Mouse (Mus musculus) kidney, embryonic 16.5 days (tissue): ENCODE results near the gene Rdh16f2. TPM values are rescaled to one million over a fixed set of nuclear protein-coding genes. Genes with fewer than 3 reads are reported as not detected.
"Not testable (repeated sequence)": the region's sequence is repeated elsewhere in the genome, so short reads cannot be mapped to it uniquely, and the experiment has no call there.

Source experiments
- ATAC-seq: fragments of 200-750 bp; cut with Nextera tagmentation; 2 replicates; pipeline ENCODE4 v1.8.0; 2017; ENCODE audit warnings: moderate TSS enrichment; ENCODE audit not compliant: low FRiP score, low TSS enrichment
- H3K27ac ChIP-seq: fragments of 300-500 bp; sonication (generic); 2 replicates; pipeline ENCODE4 v1.5.1; 2014; ENCODE audit warnings: low read length
- H3K27me3 ChIP-seq: fragments of 300-500 bp; sonication (generic); 2 replicates; pipeline ENCODE4 v1.6.1; 2014; ENCODE audit warnings: low read length, control low read depth, mixed read lengths; ENCODE audit not compliant: insufficient read depth
- H3K36me3 ChIP-seq: fragments of 300-500 bp; sonication (generic); 2 replicates; pipeline ENCODE4 v1.6.1; 2014; ENCODE audit warnings: low read length, control low read depth, mixed read lengths; ENCODE audit not compliant: insufficient read depth
- H3K4me1 ChIP-seq: fragments of 300-500 bp; sonication (generic); 2 replicates; pipeline ENCODE4 v1.6.1; 2014; ENCODE audit warnings: low read length, control low read depth, mixed read lengths; ENCODE audit not compliant: insufficient read depth
- H3K4me2 ChIP-seq: fragments of 300-500 bp; sonication (generic); replicated peaks from 2 replicates; pipeline ENCODE4 v1.6.1; 2014; ENCODE audit warnings: low read depth, low read length
- H3K4me3 ChIP-seq: fragments of 300-500 bp; sonication (generic); 2 replicates; pipeline ENCODE4 v1.5.1; 2014; ENCODE audit warnings: mild to moderate bottlenecking, low read length
- H3K9ac ChIP-seq: fragments of 300-500 bp; sonication (generic); replicated peaks from 2 replicates; pipeline ENCODE4 v1.6.1; 2014; ENCODE audit warnings: low read length
- H3K9me3 ChIP-seq: fragments of 300-500 bp; sonication (generic); 2 replicates; pipeline ENCODE4 v1.6.1; 2016; ENCODE audit warnings: low read length, control low read depth
- WGBS: fragments of 180-500 bp; shearing (Covaris S2); extraction: QIAGEN DNeasy Blood & Tissue Kit; methylation state at CpG from one replicate; pipeline ENCODE4 v1.1.7; 2014; 5-methylcytosine and 5-hydroxymethylcytosine counted together
- polyA plus RNA-seq: library from polyadenylated mRNA; unstranded; fragments of >200 nt; fragmentation: Nextera tagmentation; extraction: Ambion mirVana; gene quantifications from 2 replicates; pipeline ENCODE4 v1.2.1, GENCODE M21; 2015

The Rdh16f2 gene
- polyA plus RNA-seq: 1.1 and 1.3 TPM in 2 replicates

DNA sequence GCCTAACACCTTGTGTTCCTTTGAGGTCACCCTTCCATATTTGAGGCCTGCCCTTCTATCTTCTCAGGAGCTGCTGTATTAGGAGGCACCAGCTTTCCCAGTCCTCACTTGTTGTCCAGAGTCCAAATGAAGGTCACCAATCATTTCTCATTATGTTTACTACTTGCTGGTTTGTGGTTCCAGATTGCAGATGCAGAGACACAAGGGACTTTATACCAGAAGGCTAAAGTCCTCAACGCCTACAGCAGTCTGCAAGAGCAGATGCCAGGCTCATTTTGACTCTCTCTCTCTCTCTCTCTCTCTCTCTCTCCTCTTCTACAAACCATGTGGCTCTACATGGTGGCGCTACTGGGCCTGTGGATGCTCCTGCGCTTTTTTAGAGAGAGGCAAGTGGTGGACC lies at the start of gene Rdh16f2:
Gene Rdh16f2 (plus strand): TSS at position 243 of the 400 bp plus-strand sequence.
- Histone ChIP-seq H3K36me3 (no peaks in the 10 kb centered on the region), H3K4me2 (no peak within 1 kb of the TSS), H3K27me3 (no peaks in the 10 kb centered on the region), H3K9me3 (peaks cover 9% of the 10 kb centered on the region), H3K4me1 (no peaks in the 10 kb centered on the region), H3K27ac (no peak within 1 kb of the TSS), H3K9ac (no peak within 1 kb of the TSS), H3K4me3 (no peak within 1 kb of the TSS)
- no peak for ATAC-seq
- WGBS: 91% methylated on average over 3 of the region's 3 CpGs

DNA sequence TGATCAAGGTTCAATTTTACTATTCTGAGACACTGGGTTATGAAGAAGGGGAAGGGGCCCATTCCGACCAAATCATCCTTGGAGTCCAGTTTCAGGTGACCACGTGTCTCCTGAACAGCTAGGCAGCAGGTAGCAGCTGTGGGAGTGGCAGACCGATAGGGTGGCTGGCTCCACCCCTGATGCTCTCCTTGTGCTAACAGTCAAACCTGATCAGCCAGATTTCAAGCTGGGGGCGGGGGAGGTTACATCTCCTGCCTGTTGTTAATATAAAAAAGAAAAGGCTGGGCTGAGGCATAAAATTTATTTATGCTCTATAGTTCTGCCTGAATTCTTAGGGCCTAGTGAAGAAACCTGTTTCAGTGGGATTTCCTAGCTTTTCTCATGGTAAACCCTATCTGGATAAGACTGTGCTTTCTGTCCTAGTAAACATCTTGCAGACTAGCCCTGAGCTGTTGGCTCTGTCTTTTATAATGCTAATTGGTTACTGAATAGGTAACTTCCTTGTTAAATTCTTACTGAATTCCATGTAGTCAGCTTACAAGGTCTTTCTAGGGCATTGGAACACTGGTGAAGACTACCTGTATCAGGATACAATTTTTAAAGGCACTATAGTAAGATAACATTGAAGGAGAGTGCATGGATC lies 48.9 kb upstream of the Rdh16f2 start:
- ATAC-seq, H3K27ac ChIP-seq, H3K9ac ChIP-seq, H3K4me1 ChIP-seq, H3K4me2 ChIP-seq, H3K36me3 ChIP-seq, H3K9me3 ChIP-seq, H3K27me3 ChIP-seq, H3K4me3 ChIP-seq: not testable (repeated sequence)
- WGBS: 70% methylated on average over 4 of the region's 4 CpGs

DNA sequence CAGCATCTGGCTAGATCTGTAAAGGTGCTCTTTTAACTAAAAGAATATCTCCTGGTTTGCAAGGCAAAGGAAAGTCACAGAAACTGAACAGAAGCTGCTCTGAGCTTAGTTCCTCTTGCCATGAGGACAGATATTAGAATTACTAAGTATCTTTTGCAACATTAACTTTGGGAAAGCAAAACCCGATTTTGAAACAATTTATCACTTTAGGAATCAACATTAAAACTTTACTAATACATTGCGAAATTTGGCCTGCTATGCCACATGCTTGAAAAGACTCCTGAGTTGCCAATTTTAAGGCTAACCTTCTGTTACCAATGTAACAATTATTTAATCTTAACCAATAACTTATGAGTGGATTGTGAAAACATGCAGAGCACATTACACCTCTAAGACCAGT lies 44.5 kb upstream of the Rdh16f2 start:
- not testable (repeated sequence) for H3K9me3 ChIP-seq
- 90% methylated on average over 2 of the region's 2 CpGs for WGBS

DNA sequence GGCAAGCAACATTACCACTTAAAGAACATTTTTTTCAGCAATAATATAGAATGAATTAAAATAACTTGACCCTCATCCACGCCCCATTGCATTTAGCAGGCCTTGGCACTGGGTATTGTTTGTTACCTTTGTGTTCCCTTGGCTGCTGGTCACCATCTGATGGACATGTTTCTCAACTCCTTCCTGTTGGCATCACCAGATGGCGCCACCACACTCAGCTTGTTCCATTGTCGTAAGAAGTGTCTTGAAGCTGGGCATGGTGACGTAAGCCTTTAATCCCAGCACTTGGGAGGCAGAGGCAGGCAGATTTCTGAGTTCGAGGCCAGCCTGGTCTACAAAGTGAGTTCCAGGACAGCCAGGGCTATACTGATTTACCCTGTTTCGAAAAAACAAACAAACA lies 40.9 kb upstream of the Rdh16f2 start:
- H3K9ac ChIP-seq: no peak overlapping the region
- WGBS: 80% methylated on average over 6 of the region's 6 CpGs
- H3K4me2 ChIP-seq: no peak overlapping the region
- no peak for ATAC-seq
- H3K36me3 ChIP-seq: no peaks in the 10 kb centered on the region
- H3K9me3 ChIP-seq: peaks cover 4% of the 10 kb centered on the region
- no peak overlapping the region for H3K27ac ChIP-seq
- no peak overlapping the region for H3K4me3 ChIP-seq
- H3K4me1 ChIP-seq: no peaks in the 10 kb centered on the region
- no peaks in the 10 kb centered on the region for H3K27me3 ChIP-seq

More for the DNA sequence above, 44.5 kb upstream of the Rdh16f2 start:
- not testable (repeated sequence) for H3K4me3 ChIP-seq, ATAC-seq, H3K27me3 ChIP-seq, H3K27ac ChIP-seq, H3K9ac ChIP-seq, H3K4me1 ChIP-seq, H3K36me3 ChIP-seq, H3K4me2 ChIP-seq

DNA sequence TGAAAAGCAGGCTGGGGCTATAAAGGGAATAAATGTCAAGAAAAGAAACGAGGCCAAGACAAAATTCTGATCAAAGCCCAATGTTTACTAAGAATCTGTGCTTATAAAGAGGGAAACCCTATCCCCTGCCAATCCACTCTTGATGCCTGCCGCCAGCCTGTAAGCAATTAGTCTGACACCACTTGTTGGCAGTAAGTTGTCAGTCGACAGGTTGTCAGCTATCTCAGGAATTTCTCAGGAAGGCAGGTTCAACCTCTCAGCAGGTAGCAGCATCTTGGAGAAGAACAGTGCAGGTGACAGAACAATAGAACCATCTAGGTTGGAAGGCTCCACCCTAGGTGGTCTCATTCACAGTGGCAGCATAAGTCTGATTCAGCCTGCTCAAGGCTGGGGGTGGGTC lies 37.2 kb upstream of the Rdh16f2 start:
- no peak overlapping the region for H3K4me2 ChIP-seq
- no peak for ATAC-seq
- WGBS: 76% methylated on average over 3 of the region's 3 CpGs
- H3K36me3 ChIP-seq: no peaks in the 10 kb centered on the region
- H3K27me3 ChIP-seq: no peaks in the 10 kb centered on the region
- no peak overlapping the region for H3K27ac ChIP-seq
- no peak overlapping the region for H3K9ac ChIP-seq
- H3K4me1 ChIP-seq: no peaks in the 10 kb centered on the region
- no peak overlapping the region for H3K4me3 ChIP-seq
- no peaks in the 10 kb centered on the region; the same call in 1 of the 2 replicates for H3K9me3 ChIP-seq

DNA sequence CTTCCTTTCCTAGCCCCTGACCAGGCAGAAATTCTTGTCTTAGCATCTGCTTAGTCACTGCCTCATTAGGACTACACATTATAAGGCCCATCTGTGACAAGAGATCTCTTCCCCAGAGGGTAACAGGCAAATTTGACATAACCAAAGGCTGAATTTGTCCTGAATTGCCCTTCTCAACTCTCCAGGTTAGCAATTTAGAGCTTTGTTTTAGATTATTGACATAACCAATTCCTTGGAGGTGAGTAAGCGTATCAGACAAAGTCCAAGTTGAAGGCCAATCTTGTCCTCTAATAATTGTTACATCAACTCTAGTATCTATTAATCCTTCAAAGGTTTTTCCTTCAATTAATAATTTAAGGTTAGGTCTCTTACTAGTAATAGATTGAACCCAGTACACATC lies 32.1 kb upstream of the Rdh16f2 start:
- not testable (repeated sequence) for H3K27ac ChIP-seq, H3K36me3 ChIP-seq, H3K9ac ChIP-seq, H3K9me3 ChIP-seq, H3K27me3 ChIP-seq, H3K4me1 ChIP-seq, ATAC-seq, H3K4me2 ChIP-seq, H3K4me3 ChIP-seq
- 92% methylated on average over 1 of the region's 1 CpGs for WGBS

DNA sequence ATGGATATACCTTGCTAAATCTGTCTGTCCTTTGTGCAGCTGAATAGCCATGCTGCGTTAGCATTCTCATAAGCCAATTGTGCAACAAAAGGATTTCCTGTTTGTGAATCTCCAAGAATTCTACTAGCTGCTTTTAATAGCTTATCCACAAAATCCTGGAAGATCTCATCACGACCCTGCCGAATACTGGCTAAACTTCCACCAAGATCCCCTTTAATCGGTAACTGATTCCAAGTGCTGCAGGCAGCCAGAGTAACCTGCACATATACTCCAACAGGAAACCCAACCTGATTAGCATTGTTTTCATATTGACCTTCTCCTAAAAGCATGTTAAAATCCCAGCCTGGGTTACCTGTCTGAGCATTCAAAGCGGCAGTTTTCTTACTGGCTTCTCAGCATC lies 31.0 kb upstream of the Rdh16f2 start:
- ATAC-seq: peak; percentile 59; the same call in 1 of the 2 replicates
- H3K4me2 ChIP-seq: no peak overlapping the region
- WGBS: 58% methylated on average over 5 of the region's 5 CpGs
- H3K4me1 ChIP-seq: peaks cover 3% of the 10 kb centered on the region
- peak overlapping the region; percentile 84 for H3K27ac ChIP-seq
- H3K36me3 ChIP-seq: no peaks in the 10 kb centered on the region
- no peaks in the 10 kb centered on the region for H3K27me3 ChIP-seq
- H3K4me3 ChIP-seq: no peak overlapping the region
- peaks cover 6% of the 10 kb centered on the region; the same call in 1 of the 2 replicates for H3K9me3 ChIP-seq
- H3K9ac ChIP-seq: no peak overlapping the region

DNA sequence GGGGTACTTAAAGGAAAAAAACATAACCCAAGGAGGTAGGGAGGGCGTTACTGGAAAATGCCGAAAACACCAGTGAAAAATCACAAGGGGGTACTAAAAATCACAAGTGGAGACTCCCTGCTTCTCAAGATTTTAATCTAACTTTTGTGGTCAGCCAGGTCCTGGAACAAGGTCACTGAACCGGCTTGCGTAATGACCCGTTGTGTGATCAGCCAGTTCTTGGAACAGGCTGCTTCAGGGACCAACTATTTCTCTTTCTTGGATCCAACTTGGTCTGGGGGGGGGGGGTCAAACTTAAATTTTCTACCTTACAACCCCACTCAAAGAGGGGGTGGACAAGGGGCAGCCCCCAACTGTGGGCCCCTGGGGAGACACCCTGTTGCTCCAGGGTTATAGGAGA lies 28.5 kb upstream of the Rdh16f2 start:
- H3K27me3 ChIP-seq, H3K36me3 ChIP-seq, H3K27ac ChIP-seq, ATAC-seq, H3K4me2 ChIP-seq, H3K9me3 ChIP-seq, H3K4me3 ChIP-seq, H3K9ac ChIP-seq, H3K4me1 ChIP-seq: not testable (repeated sequence)
- 88% methylated on average over 5 of the region's 5 CpGs for WGBS

DNA sequence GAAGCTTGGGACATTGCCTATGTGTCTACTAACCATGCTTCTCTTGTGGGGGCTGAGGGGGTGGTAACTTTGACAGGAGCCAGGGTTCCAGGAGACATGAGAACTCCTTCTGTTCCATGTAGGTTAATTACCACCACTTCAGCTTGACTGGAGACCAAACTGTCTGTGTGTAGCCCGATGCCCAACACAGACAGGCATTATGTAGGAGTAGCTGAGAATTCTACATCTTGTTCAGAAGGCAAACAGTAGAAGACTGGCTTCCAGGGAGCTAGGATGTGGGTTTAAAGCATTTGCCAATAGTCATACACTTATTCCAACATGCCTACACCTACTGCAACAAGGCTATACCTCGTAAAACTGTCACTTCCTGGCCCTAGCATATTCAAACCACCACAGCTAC lies 27.7 kb upstream of the Rdh16f2 start:
- ATAC-seq: no peak
- Histone ChIP-seq H3K4me3 (no peak overlapping the region), H3K36me3 (no peaks in the 10 kb centered on the region), H3K9ac (no peak overlapping the region), H3K4me2 (no peak overlapping the region), H3K27me3 (no peaks in the 10 kb centered on the region), H3K9me3 (peaks cover 6% of the 10 kb centered on the region; the same call in 1 of the 2 replicates), H3K4me1 (peaks cover 3% of the 10 kb centered on the region), H3K27ac (no peak overlapping the region)
- 86% methylated on average over 2 of the region's 2 CpGs for WGBS

DNA sequence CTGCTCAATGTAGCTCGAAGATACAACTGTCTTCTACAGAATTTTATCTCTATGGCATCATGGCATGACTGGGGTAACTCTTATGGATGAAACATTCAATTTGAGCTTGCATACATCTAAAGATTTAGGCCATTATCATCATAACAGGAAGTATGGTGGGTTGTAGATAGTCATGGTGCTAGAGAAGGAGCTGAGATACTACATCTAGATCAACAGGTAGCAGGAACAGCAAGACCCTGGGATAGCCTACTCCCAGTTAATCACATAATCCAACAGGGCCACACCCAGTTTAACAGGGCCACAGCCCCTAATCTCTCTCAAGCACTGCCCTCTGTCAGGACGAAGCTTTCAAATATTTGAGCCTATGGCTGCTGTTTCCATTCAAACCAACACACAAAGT lies 25.5 kb upstream of the Rdh16f2 start:
- no peak overlapping the region for H3K9ac ChIP-seq
- peaks cover 6% of the 10 kb centered on the region; the same call in 1 of the 2 replicates for H3K9me3 ChIP-seq
- no peak overlapping the region for H3K4me2 ChIP-seq
- no peak for ATAC-seq
- WGBS: 76% methylated on average over 2 of the region's 2 CpGs
- no peaks in the 10 kb centered on the region for H3K27me3 ChIP-seq
- no peak overlapping the region for H3K4me3 ChIP-seq
- no peaks in the 10 kb centered on the region for H3K4me1 ChIP-seq
- H3K36me3 ChIP-seq: no peaks in the 10 kb centered on the region
- H3K27ac ChIP-seq: no peak overlapping the region
